In the genomic region with DNA sequence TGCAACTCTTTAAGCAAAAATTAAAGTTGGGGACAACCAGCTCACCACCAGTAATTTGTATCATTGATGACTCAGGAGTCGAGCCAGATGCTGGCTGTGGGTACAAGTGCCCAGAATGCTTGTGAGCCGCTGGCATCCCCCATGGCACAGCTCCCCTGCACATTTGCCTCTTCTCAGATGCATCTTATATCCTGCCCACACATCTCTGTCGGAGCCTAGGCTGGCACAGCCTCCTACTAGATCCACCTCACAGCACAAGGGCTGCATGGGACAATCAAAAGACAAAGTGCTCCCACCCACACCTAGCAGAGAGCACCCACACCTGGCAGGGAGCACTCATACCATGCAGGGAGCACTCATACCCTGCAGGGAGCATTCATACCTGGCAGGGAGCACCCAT, we compare ENCODE assay signal across 25 mouse cellular contexts.
DNase-seq lines count a peak whose midpoint lies in the region; ATAC-seq and TF ChIP-seq lines count a peak whose summit lies in the region.
"Had no signal": no experiment of that assay in that cellular context is flagged by ENCODE, and none has a peak within 500 bp of the region (broad histone marks: within the 10 kb centered on the region; RNA-seq: fewer than 3 reads in every experiment).

No protein-coding gene starts in this region.

- DNase-seq in frontal cortex, postnatal 10 days (ENCODE audit: low spot score in 2 of 2): no peak
- peak; percentile 45 for DNase-seq in left cerebral cortex, adult 11 months (ENCODE audit: low spot score)
- no peak for DNase-seq in left cerebral cortex, postnatal 10 days (ENCODE audit: extremely low spot score in 1 of 2, low spot score in 2 of 2)
- peak; percentile 33 to 45 for DNase-seq in left cerebral cortex, adult 2 months (ENCODE audit: extremely low spot score in 1 of 2, low spot score in 2 of 2)
- peak; percentile 55 for DNase-seq in right cerebral cortex, postnatal 25 days
- DNase-seq: adrenal gland, postnatal 14 days; cerebellum, adult 8-10 months; cerebellum, postnatal 36 days; embryo, embryonic 11 days; heart, postnatal 36 days; kidney, adult 2 months; liver, embryonic 13.5 days; lung, embryonic 14.5 days; spleen, adult 18-20 months; thymus, postnatal 14 days had no signal

- H3K27ac ChIP-seq in left cerebral cortex, adult 2 months: no peak overlapping the region
- H3K27ac ChIP-seq: embryonic facial prominence, embryonic 13.5 days; forebrain, embryonic 13.5 days; hindbrain, embryonic 14.5 days; kidney, postnatal 0 days; limb, embryonic 13.5 days; liver, embryonic 13.5 days; midbrain, embryonic 13.5 days had no signal

- peak; percentile 90 for ATAC-seq in frontal cortex, adult (ENCODE audit: low TSS enrichment)
- no peak for ATAC-seq in activated CD4-positive, CD25-positive, alpha-beta regulatory T cell, adult 4 months
- ATAC-seq in inflammation-experienced regulatory T-cells, adult 6 months: no peak
- ATAC-seq: forebrain, embryonic 13.5 days; midbrain, embryonic 13.5 days had no signal

- intact Hi-C loops in left cerebral cortex, postnatal 10 days (cut with DNase I): no loop called here
- intact Hi-C loops in left cerebral cortex, adult 2 months (cut with DNase I): loop anchor here (5.0 kb wide), 1 partner anchor 50 kb away; no protein-coding TSS in a partner anchor

- TF ChIP-seq CTCF in left cerebral cortex, adult 2 months (IDR thresholded peaks at IDR 0.05): no peak

- H3K4me3 ChIP-seq in left cerebral cortex, adult 2 months: no peak overlapping the region
- H3K4me3 ChIP-seq: embryonic facial prominence, embryonic 13.5 days; forebrain, embryonic 13.5 days; limb, embryonic 13.5 days; liver, embryonic 13.5 days; megakaryocyte, embryonic 14.5 days; midbrain, embryonic 13.5 days had no signal

Comparison
In these comparisons a context has a peak if more than half of its experiments do, and no peak if none do; other contexts are left out.
1. DNase-seq: peak in left cerebral cortex, adult 11 months (single experiment), left cerebral cortex, adult 2 months (2 of 2) and right cerebral cortex, postnatal 25 days (single experiment); none in frontal cortex, postnatal 10 days (0 of 2) and left cerebral cortex, postnatal 10 days (0 of 2).